ENCODE assay signal across 12 mouse cellular contexts in genomic region chr9:24777176-24777895, GRCm38 (mm10). TPM values are rescaled to one million over a fixed set of nuclear protein-coding genes. Genes with fewer than 3 reads are reported as not detected.
DNase-seq lines count a peak whose midpoint lies in the region; ATAC-seq and TF ChIP-seq lines count a peak whose summit lies in the region.
"Had no signal": no experiment of that assay in that cellular context is flagged by ENCODE, and none has a peak within 500 bp of the region (broad histone marks: within the 10 kb centered on the region; RNA-seq: fewer than 3 reads in every experiment).

No protein-coding gene starts in this region.

- no peaks in the 10 kb centered on the region for H3K36me3 ChIP-seq in midbrain, embryonic 10.5 days
- no peaks in the 10 kb centered on the region for H3K36me3 ChIP-seq in midbrain, embryonic 16.5 days (ENCODE audit: control insufficient read depth, insufficient read depth, low read length)
- no peaks in the 10 kb centered on the region for H3K36me3 ChIP-seq in heart, postnatal 0 days (replicated peaks; ENCODE audit: control insufficient read depth, insufficient read depth, low read length)
- H3K36me3 ChIP-seq in neural tube, embryonic 12.5 days: no peaks in the 10 kb centered on the region

- DNase-seq in adrenal gland, postnatal 10 days: peak; percentile 22
- no peak for DNase-seq in adrenal gland, adult 8-10 months
- DNase-seq in midbrain, embryonic 10.5 days (ENCODE audit: low spot score): peak; percentile 57
- peak; percentile 76 for DNase-seq in heart, postnatal 0 days (ENCODE audit: low spot score)
- no peak for DNase-seq in spleen, adult 12 weeks (ENCODE audit: low spot score)
- no peak for DNase-seq in cerebellum, adult 11 months
- DNase-seq: adrenal gland, postnatal 25 days; thymus, adult 18-20 months had no signal

- no peak overlapping the region for H3K27ac ChIP-seq in midbrain, embryonic 10.5 days (replicated peaks)
- H3K27ac ChIP-seq in midbrain, embryonic 16.5 days (ENCODE audit: low read length): no peak overlapping the region
- H3K27ac ChIP-seq in heart, postnatal 0 days (ENCODE audit: low read depth): peak overlapping the region; percentile 93
- no peak overlapping the region for H3K27ac ChIP-seq in neural tube, embryonic 12.5 days
- H3K27ac ChIP-seq: forebrain, embryonic 13.5 days had no signal

- H3K27me3 ChIP-seq in midbrain, embryonic 10.5 days (ENCODE audit: low read depth, poor library complexity, severe bottlenecking): peaks cover 100% of the 10 kb centered on the region
- peaks cover 65% of the 10 kb centered on the region for H3K27me3 ChIP-seq in midbrain, embryonic 16.5 days (ENCODE audit: control insufficient read depth, insufficient read depth, low read depth, low read length)
- peaks cover 9% of the 10 kb centered on the region; the same call in 1 of the 2 replicates for H3K27me3 ChIP-seq in heart, postnatal 0 days (ENCODE audit: control insufficient read depth, insufficient read depth, low read length)
- H3K27me3 ChIP-seq in neural tube, embryonic 12.5 days (replicated peaks): peaks cover 93% of the 10 kb centered on the region

- H3K4me2 ChIP-seq in midbrain, embryonic 16.5 days (ENCODE audit: low read length): no peak overlapping the region
- H3K4me2 ChIP-seq in heart, postnatal 0 days (ENCODE audit: low read depth, low read length): peak overlapping the region; percentile 75
- peak overlapping the region; percentile 20; the same call in 1 of the 2 replicates for H3K4me2 ChIP-seq in neural tube, embryonic 12.5 days (replicated peaks)
- H3K4me2 ChIP-seq: forebrain, embryonic 13.5 days had no signal

- no peak for ATAC-seq in midbrain, embryonic 16.5 days
- ATAC-seq in heart, postnatal 0 days (ENCODE audit: insufficient read depth, low read depth): peak; percentile 17; the same call in 1 of the 2 replicates
- ATAC-seq in neural tube, embryonic 12.5 days (ENCODE audit: low FRiP score, low read depth): no peak
- ATAC-seq: forebrain, embryonic 13.5 days had no signal

- no peak overlapping the region; the same call in 1 of the 2 replicates for H3K4me3 ChIP-seq in midbrain, embryonic 10.5 days
- H3K4me3 ChIP-seq in midbrain, embryonic 16.5 days (ENCODE audit: low read depth, low read length): no peak overlapping the region
- H3K4me3 ChIP-seq in heart, postnatal 0 days (ENCODE audit: low read depth, low read length): peak overlapping the region; percentile 45
- no peak overlapping the region for H3K4me3 ChIP-seq in neural tube, embryonic 12.5 days
- H3K4me3 ChIP-seq: forebrain, embryonic 13.5 days had no signal

- no peak for TF ChIP-seq CTCF in heart, postnatal 0 days (IDR thresholded peaks at IDR 0.05; ENCODE audit: low read depth)

- no peak overlapping the region for H3K9ac ChIP-seq in midbrain, embryonic 16.5 days (ENCODE audit: low read depth, low read length)
- H3K9ac ChIP-seq in heart, postnatal 0 days (replicated peaks; ENCODE audit: low read depth, low read length): peak overlapping the region; percentile 55
- no peak overlapping the region for H3K9ac ChIP-seq in neural tube, embryonic 12.5 days
- H3K9ac ChIP-seq: forebrain, embryonic 13.5 days had no signal

- under 1% methylated on average over 37 of the region's 37 CpGs for WGBS in midbrain, embryonic 10.5 days
- WGBS in midbrain, embryonic 16.5 days: 1% methylated on average over 37 of the region's 37 CpGs
- 1% methylated on average over 37 of the region's 37 CpGs for WGBS in heart, postnatal 0 days
- 1% methylated on average over 37 of the region's 37 CpGs for WGBS in neural tube, embryonic 12.5 days

- TF ChIP-seq EP300 in heart, postnatal 0 days (IDR thresholded peaks at IDR 0.05; ENCODE audit: low read depth): peak; percentile 11; the same call in 1 of the 2 replicates

- H3K4me1 ChIP-seq in midbrain, embryonic 10.5 days: peaks cover 47% of the 10 kb centered on the region
- H3K4me1 ChIP-seq in midbrain, embryonic 16.5 days (ENCODE audit: control insufficient read depth, insufficient read depth, low read length): peaks cover 10% of the 10 kb centered on the region
- H3K4me1 ChIP-seq in heart, postnatal 0 days (ENCODE audit: control insufficient read depth, insufficient read depth): peaks cover 21% of the 10 kb centered on the region
- peaks cover 26% of the 10 kb centered on the region for H3K4me1 ChIP-seq in neural tube, embryonic 12.5 days

- no peaks in the 10 kb centered on the region for H3K9me3 ChIP-seq in midbrain, embryonic 10.5 days (replicated peaks)
- no peaks in the 10 kb centered on the region for H3K9me3 ChIP-seq in midbrain, embryonic 16.5 days (replicated peaks; ENCODE audit: control insufficient read depth, low read length, poor library complexity, severe bottlenecking)
- no peaks in the 10 kb centered on the region for H3K9me3 ChIP-seq in heart, postnatal 0 days (replicated peaks; ENCODE audit: control insufficient read depth, low read length)
- no peaks in the 10 kb centered on the region for H3K9me3 ChIP-seq in neural tube, embryonic 12.5 days
- H3K9me3 ChIP-seq: forebrain, embryonic 13.5 days had no signal

RNA-seq across cellular contexts. Expression of gene Tbx20, which starts 3.2 kb away (rescaled TPM):
- 10 to 100 TPM; 17.8 to 18.2 TPM for total RNA-seq in adrenal gland, postnatal 10 days (2021)
- 10 to 100 TPM; 23.8 to 41.6 (median 29.0) TPM for total RNA-seq in adrenal gland, adult 8-10 months (2022)
- 0.06 and 0.39 TPM in 2 replicates for polyA plus RNA-seq in midbrain, embryonic 10.5 days (2016; fragmentation: Nextera tagmentation; extraction: Ambion mirVana)
- polyA plus RNA-seq in midbrain, embryonic 16.5 days (2015; fragmentation: Nextera tagmentation; extraction: Ambion mirVana): 0.04 and 0.30 TPM in 2 replicates
- total RNA-seq in heart, postnatal 0 days (2014; rRNA removed; ENCODE audit: low replicate concordance): 500 and 554 TPM in 2 replicates
- 36.9 and 51.2 TPM in 2 replicates for polyA plus RNA-seq in heart, postnatal 0 days (2015; fragmentation: Nextera tagmentation; extraction: Ambion mirVana)
- polyA plus RNA-seq in neural tube, embryonic 12.5 days (2016; fragmentation: Nextera tagmentation; extraction: Ambion mirVana): 0.15 and 0.40 TPM in 2 replicates
- polyA plus RNA-seq: large intestine, adult 2 months had no signal

Comparison
In these comparisons a context has a peak if more than half of its experiments do, and no peak if none do; other contexts are left out.
1. DNase-seq: peak in adrenal gland, postnatal 10 days (single experiment), midbrain, embryonic 10.5 days (single experiment) and heart, postnatal 0 days (single experiment); none in adrenal gland, adult 8-10 months (single experiment), spleen, adult 12 weeks (single experiment) and cerebellum, adult 11 months (single experiment).
2. RNA of gene Tbx20, which starts 3.2 kb away (polyA plus RNA-seq): 36.9 to 51.2 TPM in heart, postnatal 0 days; 0.06 to 0.39 TPM in midbrain, embryonic 10.5 days, 0.04 to 0.30 TPM in midbrain, embryonic 16.5 days and 0.15 to 0.40 TPM in neural tube, embryonic 12.5 days; every median in the first group is over 10 times any median in the second.